Mouse (Mus musculus): Measurements from ENCODE around the gene Unc50.

- TF ChIP-seq CTCF (IDR thresholded peaks at IDR 0.05; ENCODE audit: low read depth, low read length): no peak
- no peak for TF ChIP-seq POLR2A (IDR thresholded peaks at IDR 0.05; ENCODE audit: borderline replicate concordance, low read depth, low read length)
Measured at GRCm38 (mm10) chr1:37479074-37479473, 49.1 kb downstream of the Unc50 start.
